Mouse (Mus musculus): ENCODE measurements at regions not wholly inside any gene's neighbourhood (a gene's known extent, or its start where the extent isn't known, plus 50 kb on each side); places are given as distances from the start of the nearest gene placed in this dataset.

- H3K4me2 ChIP-seq: no peak overlapping the region
- no peaks in the 10 kb centered on the region for H3K4me1 ChIP-seq (replicated peaks)
- no peak overlapping the region for H3K27ac ChIP-seq (replicated peaks)
- no peak overlapping the region for H3K9ac ChIP-seq
- WGBS: 89% methylated on average over 4 of the region's 4 CpGs
- ATAC-seq (ENCODE audit: low FRiP score, low read depth): no peak
- H3K4me3 ChIP-seq: no peak overlapping the region
- H3K36me3 ChIP-seq: no peaks in the 10 kb centered on the region
- no peaks in the 10 kb centered on the region for H3K27me3 ChIP-seq
- no peaks in the 10 kb centered on the region for H3K9me3 ChIP-seq
Observed at GRCm38 (mm10) chr13:107097005-107097404, 75.1 kb upstream of the Kif2a start.

DNA sequence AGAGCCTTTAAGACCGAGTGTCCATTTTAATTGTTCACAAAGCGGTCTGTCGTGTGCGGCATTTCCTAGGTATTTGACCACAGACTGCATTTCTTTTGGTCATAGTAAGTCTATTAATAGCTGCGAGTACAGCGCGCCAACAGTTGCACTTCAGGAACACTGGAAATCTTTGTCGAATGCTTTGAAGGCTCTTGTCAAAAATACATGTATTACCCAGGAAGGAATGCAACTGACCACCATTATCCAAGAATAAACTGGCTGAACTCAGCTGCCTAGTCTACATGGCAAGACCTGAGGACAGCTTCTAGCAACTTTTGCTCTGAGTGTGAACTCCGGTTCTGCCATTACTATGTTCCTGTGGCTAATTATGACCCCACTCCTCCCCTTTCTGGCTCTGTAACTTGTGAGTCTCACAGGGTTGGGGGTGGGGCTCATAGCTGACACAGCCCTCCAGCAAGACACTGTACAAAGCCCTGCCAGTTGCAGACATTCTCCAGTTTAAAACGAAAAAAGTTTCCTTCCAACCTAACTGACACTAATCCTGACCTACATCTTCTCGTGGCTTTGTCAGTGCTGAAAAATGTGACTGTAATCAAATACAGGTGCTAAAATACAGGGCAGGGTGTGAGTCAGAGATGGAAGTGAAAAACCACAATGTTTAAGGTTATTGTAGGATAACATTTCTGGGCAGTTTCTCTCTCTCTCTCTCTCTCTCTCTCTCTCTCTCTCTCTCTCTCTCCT is 73.2 kb upstream of the Kif2a start:
- ATAC-seq (ENCODE audit: low FRiP score, low read depth): no peak
- no peaks in the 10 kb centered on the region for H3K4me1 ChIP-seq (replicated peaks)
- H3K4me2 ChIP-seq: no peak overlapping the region
- no peaks in the 10 kb centered on the region for H3K36me3 ChIP-seq
- 85% methylated on average over 11 of the region's 11 CpGs for WGBS
- H3K9me3 ChIP-seq: no peaks in the 10 kb centered on the region
- no peak overlapping the region for H3K4me3 ChIP-seq
- H3K27ac ChIP-seq (replicated peaks): no peak overlapping the region
- H3K9ac ChIP-seq: no peak overlapping the region
- no peaks in the 10 kb centered on the region for H3K27me3 ChIP-seq

DNA sequence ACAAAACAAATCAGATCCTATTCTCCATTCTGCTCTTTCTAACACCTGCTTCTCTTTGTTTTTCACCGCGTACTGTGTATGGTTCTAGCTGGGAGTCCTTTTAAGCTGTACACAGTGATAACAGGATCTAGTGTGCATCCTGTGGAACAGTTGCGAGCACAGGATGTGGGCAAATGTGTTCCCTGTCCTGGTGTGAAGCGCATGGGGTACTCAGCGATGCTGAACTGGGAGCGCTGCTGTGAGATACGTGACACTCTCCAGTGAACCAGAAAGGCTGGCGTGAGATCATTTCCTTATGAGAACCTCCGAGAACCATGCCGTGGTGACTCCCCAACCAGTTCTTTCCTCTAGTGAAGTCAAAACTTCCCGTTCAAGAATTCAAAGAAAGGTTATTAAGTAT is 72.6 kb upstream of the Kif2a start:
- Histone ChIP-seq H3K4me2 (no peak overlapping the region), H3K27ac (replicated peaks) (no peak overlapping the region), H3K4me3 (no peak overlapping the region), H3K9ac (no peak overlapping the region), H3K27me3 (no peaks in the 10 kb centered on the region), H3K4me1 (replicated peaks) (no peaks in the 10 kb centered on the region), H3K36me3 (no peaks in the 10 kb centered on the region), H3K9me3 (no peaks in the 10 kb centered on the region)
- WGBS: 78% methylated on average over 11 of the region's 11 CpGs
- ATAC-seq (ENCODE audit: low FRiP score, low read depth): no peak

DNA sequence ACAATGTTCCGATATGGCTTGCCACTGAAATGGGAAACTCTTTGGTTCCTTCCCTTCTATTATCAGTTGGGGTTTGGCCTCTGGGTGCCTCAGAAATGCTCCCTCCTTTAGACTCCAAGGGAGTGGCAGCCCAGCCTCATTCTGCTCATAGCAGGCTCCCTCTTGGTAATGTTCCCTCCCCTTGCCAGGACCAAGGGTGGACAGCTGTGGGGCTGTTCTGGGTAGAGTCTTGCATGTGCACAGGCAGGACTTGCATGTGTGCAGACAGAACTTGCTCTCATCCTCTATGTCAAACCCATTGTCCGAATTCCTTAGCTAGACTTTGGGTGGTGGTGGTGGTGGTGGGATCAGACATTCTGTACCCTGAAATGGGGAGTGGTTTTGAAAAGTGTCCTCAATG is 71.8 kb upstream of the Kif2a start:
- ATAC-seq (ENCODE audit: low FRiP score, low read depth): no peak
- Histone ChIP-seq H3K9ac (no peak overlapping the region), H3K9me3 (no peaks in the 10 kb centered on the region), H3K4me2 (no peak overlapping the region), H3K4me3 (no peak overlapping the region), H3K4me1 (replicated peaks) (no peaks in the 10 kb centered on the region), H3K27me3 (no peaks in the 10 kb centered on the region), H3K36me3 (no peaks in the 10 kb centered on the region), H3K27ac (replicated peaks) (no peak overlapping the region)
- 94% methylated on average over 2 of the region's 2 CpGs for WGBS

- no peak overlapping the region for H3K9ac ChIP-seq
- H3K36me3 ChIP-seq: no peaks in the 10 kb centered on the region
- no peak overlapping the region for H3K4me3 ChIP-seq
- no peak overlapping the region for H3K4me2 ChIP-seq
- no peak overlapping the region for H3K27ac ChIP-seq (replicated peaks)
- 54% methylated on average over 1 of the region's 1 CpGs for WGBS
- no peaks in the 10 kb centered on the region for H3K4me1 ChIP-seq (replicated peaks)
- H3K9me3 ChIP-seq: no peaks in the 10 kb centered on the region
- ATAC-seq (ENCODE audit: low FRiP score, low read depth): no peak
- H3K27me3 ChIP-seq: no peaks in the 10 kb centered on the region
Observed at GRCm38 (mm10) chr13:107088198-107088597, 66.3 kb upstream of the Kif2a start.

GRCm38 (mm10) chr13:107087355-107087754 is 65.4 kb upstream of the Kif2a start:
- Histone ChIP-seq H3K4me3 (no peak overlapping the region), H3K27ac (replicated peaks) (no peak overlapping the region), H3K4me1 (replicated peaks) (no peaks in the 10 kb centered on the region), H3K9me3 (no peaks in the 10 kb centered on the region), H3K27me3 (no peaks in the 10 kb centered on the region), H3K4me2 (no peak overlapping the region), H3K36me3 (no peaks in the 10 kb centered on the region), H3K9ac (no peak overlapping the region)
- WGBS: 75% methylated on average over 6 of the region's 6 CpGs
- no peak for ATAC-seq (ENCODE audit: low FRiP score, low read depth)

GRCm38 (mm10) chr13:107078085-107078484 is 56.2 kb upstream of the Kif2a start:
- no peak overlapping the region for H3K4me3 ChIP-seq
- ATAC-seq (ENCODE audit: low FRiP score, low read depth): no peak
- peaks cover 6% of the 10 kb centered on the region for H3K4me1 ChIP-seq (replicated peaks)
- 79% methylated on average over 1 of the region's 1 CpGs for WGBS
- H3K27ac ChIP-seq (replicated peaks): no peak overlapping the region
- H3K9me3 ChIP-seq: no peaks in the 10 kb centered on the region
- H3K4me2 ChIP-seq: no peak overlapping the region
- H3K27me3 ChIP-seq: no peaks in the 10 kb centered on the region
- H3K9ac ChIP-seq: no peak overlapping the region
- H3K36me3 ChIP-seq: no peaks in the 10 kb centered on the region

- Histone ChIP-seq H3K9ac (no peak overlapping the region), H3K4me1 (replicated peaks) (peaks cover 15% of the 10 kb centered on the region), H3K27ac (replicated peaks) (no peak overlapping the region), H3K4me3 (no peak overlapping the region), H3K4me2 (no peak overlapping the region), H3K36me3 (no peaks in the 10 kb centered on the region), H3K27me3 (no peaks in the 10 kb centered on the region), H3K9me3 (no peaks in the 10 kb centered on the region)
- WGBS: 96% methylated on average over 4 of the region's 4 CpGs
- no peak for ATAC-seq (ENCODE audit: low FRiP score, low read depth)
Observed at GRCm38 (mm10) chr13:107074917-107075316, 53.0 kb upstream of the Kif2a start.

- H3K36me3 ChIP-seq: no peaks in the 10 kb centered on the region
- H3K27me3 ChIP-seq: no peaks in the 10 kb centered on the region
- 1% methylated on average over 14 of the region's 14 CpGs for WGBS
- H3K9me3 ChIP-seq: no peaks in the 10 kb centered on the region
- peak overlapping the region; percentile 33 for H3K4me3 ChIP-seq
- peak overlapping the region; percentile 57 for H3K4me2 ChIP-seq
- H3K27ac ChIP-seq (replicated peaks): peak overlapping the region; percentile 64
- peaks cover 15% of the 10 kb centered on the region for H3K4me1 ChIP-seq (replicated peaks)
- H3K9ac ChIP-seq: peak overlapping the region; percentile 26; the same call in 1 of the 2 replicates
- peak; percentile 76 for ATAC-seq (ENCODE audit: low FRiP score, low read depth)
Observed at GRCm38 (mm10) chr13:107073039-107073620, 51.2 kb upstream of the Kif2a start.

DNA sequence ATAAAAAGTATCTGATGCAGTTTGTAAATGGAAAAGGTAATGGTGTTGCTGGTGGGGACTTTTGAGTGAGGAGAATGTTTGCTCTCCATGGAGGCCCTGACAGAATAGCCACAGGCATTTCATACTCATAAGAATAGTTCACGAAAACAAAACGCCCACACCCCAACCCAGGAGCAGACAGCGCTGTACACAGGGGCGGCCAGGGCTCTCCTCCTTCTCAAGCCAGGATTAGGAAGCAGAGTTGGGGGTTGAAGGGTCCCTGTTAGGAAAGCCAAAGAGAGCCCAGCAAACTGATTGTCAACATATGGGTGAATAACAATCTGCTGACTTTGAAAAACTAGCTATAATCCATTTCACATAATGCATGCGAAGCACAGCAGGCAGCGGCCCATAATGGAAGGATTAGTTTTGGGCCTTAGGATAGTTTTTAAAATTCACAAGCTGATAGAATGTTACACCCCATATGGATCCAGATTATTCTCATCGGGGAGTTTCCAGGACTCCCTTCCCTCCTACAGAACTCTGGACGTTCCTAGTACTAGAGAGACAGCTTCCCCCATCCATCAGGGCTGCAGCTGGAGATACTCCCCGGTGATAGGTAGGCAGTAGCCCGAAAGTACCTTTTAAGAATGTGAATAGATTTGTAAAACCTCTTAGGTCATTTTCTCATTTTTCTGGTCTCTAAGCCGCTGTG is 50.6 kb upstream of the Kif2a start:
- Histone ChIP-seq H3K27me3 (no peaks in the 10 kb centered on the region), H3K9me3 (no peaks in the 10 kb centered on the region), H3K36me3 (no peaks in the 10 kb centered on the region), H3K4me1 (replicated peaks) (peaks cover 15% of the 10 kb centered on the region), H3K4me3 (peak overlapping the region; percentile 33), H3K27ac (replicated peaks) (peak overlapping the region; percentile 64), H3K9ac (peak overlapping the region; percentile 26; the same call in 1 of the 2 replicates), H3K4me2 (peak overlapping the region; percentile 57)
- peak; percentile 75 for ATAC-seq (ENCODE audit: low FRiP score, low read depth)
- 16% methylated on average over 11 of the region's 11 CpGs for WGBS
